Mouse (Mus musculus): ENCODE measurements around the gene Zfyve1. TPM values are rescaled to one million over a fixed set of nuclear protein-coding genes. Genes with fewer than 3 reads are reported as not detected.

Zfyve1 gene
- polyA plus RNA-seq, 2 experiments from 2014 or later, result 8.1 to 12.2 TPM

DNA sequence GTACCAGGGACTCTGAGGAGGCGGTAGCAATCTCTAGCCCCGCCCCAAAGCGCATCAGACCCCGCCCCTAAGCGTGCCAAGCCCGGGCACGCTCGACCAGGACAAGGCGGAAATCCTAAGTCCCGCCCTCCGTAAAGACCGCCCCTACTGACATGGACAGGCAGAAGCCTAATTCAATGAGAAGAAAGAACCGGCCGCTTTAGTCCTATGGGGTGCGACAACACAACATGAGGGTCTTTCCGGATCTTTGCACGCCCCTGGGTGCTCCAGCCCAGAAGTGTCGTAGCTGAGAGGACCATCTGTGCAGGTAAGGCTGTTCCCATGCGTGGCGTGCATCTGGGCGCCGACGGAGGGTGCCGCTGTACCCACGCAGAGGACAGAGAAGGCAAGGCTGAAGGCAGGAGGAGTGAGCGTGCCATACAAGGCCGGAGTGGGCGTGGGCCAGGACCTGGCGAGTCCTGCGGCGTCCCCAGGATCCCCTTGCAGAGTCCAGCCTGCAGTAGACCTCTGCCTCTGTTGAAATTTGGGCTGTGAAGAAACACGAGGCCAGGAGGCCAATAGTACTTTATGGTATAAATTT is 76.6 kb downstream of the Zfyve1 start, which contains the start of gene Dcaf4:
TSS of gene Dcaf4 (plus strand) at position 156 of the 580 bp plus-strand sequence.
- ATAC-seq, result peak; percentile 98

DNA sequence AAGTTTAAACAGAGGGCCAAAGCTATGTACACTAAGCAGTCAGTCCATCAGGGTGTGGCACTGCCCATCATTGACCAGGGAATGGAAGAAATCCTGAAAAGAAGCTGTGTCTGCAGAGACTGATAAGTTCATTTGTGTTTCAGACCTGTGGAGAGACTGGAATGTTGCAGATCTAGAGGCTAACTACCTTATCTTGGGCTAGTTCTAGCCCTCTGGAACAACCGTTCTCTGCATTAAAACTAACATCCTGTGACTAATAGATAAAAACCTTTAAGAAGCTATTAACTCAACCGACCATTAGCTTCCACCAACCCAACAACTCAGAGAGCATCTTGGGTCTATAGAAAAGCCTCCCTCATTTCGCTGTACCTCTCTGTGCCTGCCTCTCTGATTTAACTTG is 79.4 kb downstream of the Zfyve1 start:
- ATAC-seq, result no peak

DNA sequence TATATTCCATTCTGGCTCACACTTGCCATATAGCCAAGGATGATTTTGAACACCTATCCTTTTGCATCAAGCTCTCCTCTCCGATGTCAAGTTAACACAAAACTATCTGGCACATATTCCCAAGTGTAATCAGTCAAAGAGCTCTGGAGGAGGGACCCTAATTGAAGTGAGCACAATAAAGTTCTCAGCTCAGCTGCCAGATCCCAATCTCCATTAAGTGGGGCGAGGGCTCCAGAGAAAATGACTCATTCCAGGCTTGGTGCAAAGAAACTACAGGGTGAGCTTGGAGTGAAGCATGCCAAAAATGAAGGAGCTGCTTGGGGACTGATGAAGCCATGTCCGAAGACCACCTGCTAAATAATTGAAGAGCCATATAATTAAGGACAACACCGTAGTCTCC is 82.8 kb downstream of the Zfyve1 start:
- ATAC-seq, result no peak

DNA sequence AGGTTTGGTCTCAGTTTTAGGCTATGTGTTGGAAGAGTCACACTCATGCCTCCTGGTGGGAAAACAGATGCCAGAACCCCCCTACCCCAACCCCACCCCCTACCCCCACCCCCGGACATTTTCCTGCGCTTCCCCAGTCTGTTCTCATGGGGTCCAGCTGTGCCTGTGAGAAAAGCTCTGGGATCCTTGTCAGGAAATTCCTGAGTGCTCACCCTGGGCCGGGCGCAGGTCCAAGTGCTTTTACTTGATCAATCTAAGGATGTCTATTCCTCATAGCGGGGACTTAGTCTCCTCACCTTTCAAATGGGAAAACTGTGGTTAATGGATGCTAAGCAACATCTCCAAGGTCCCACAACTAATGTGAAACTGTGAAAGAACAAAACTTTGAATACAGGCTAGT is 83.8 kb downstream of the Zfyve1 start:
- ATAC-seq, result no peak

DNA sequence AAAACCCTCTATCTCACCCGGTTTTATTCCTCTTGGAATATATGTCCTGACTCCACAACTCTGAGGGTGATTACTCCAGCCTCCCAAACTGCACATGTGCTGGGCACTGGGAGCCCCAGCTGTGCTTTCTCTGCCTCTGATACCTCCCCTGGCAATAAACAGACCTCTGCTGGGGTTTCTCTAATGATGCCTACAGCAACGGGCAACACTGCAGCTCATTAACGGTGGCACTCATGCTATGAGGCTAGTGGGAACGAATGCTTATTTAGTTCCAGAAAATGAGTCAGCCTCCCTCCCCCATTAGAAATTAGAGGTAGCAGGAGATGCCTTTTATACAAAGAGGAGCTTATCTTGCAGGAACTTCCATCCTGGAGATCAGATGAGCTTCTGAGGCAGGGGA is 84.2 kb downstream of the Zfyve1 start:
- ATAC-seq, result no peak

DNA sequence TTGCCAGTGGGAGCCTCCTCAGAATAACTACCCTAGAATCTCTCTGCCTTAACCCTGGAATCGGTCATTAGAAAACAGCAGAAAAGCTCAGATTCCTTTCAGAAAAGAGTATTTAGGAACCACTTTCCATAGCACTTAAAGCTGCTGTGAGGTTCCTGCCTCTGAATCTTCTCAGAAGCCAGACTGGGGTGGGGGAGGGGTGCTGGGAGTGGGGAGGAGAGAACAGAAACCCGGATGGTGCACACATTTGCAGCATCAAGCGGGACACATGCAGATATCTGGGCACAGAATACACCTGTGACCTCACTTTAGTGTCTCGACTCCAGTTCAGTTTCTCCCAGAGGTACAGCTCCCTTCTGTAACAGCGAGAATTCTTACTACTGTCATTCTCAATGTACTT is 86.4 kb downstream of the Zfyve1 start:
- no peak for ATAC-seq

DNA sequence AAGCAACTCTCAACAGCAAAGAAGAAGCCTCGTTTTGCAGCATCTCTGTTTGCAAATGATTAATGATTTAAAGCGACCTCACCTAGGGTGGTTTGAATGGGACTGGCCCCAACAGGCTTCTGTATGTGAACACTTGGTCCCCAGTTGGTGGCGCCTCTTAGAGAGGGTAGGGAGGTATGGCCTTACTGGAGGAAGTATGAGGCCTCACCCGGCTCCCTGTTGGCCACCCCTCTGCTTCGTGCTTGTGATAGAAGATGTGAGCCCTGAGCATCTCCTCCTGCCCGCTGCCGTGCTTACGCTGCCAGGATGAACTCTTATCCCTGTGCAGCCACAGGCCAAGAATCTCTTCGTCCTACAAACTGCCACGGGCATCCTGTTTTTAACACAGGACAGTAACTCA is 90.5 kb downstream of the Zfyve1 start:
- no peak for ATAC-seq

DNA sequence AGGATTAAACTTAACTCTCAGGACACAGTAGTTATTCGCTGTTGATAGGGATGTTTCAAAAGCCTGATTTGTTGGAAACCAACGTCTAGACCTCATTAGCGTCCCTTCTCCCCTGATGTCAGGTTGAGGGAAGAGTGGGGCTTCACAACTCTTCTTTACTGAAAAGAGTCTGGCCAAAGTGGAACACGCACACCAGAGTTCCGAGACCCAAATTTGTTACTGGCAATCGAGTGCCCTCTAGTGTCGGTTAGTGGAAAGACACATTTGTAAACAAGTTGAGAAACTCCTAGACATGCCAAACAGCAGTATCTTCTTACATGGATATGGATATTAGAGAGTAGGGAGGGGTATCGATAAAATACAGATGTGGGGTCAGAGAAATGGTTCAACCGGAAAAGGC is 94.8 kb downstream of the Zfyve1 start:
- ATAC-seq, result no peak

DNA sequence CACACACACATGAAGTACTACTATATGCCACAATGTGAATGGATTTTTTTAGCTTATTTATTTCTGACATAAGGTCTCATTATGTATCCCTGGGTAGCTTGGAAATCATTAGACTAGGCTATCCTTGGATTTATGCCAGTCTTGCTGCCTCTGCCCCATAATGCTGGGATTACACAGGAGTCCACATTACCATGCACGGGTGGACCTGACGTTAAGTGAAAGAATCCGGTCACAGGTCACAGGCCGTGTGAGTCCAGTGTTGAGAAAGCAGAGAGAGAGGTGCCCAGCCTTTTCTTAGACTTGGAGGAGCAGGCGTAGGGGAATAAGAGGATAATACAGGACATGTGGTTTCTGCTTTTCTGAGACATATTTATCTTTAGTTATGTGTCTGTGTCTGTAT is 97.8 kb downstream of the Zfyve1 start:
- ATAC-seq, result no peak

DNA sequence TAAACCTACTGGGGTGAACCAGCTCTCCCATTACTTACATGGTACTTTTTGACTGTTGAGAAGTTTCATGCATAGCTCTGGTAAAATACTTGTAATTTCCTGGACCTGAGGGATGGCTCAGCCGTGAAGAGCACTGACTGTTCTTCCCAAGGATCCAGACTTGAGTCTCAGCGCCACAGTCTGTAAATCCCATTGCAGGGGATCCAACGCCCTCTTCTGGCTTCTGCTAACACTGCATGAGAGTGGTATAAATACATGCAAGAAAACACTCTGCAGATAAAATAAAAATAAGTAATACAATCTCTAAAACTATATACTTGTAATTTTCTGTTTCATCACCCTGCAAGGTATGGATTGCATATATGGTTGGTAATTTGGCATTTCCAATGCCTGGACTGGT is 99.1 kb downstream of the Zfyve1 start:
- no peak for ATAC-seq

DNA sequence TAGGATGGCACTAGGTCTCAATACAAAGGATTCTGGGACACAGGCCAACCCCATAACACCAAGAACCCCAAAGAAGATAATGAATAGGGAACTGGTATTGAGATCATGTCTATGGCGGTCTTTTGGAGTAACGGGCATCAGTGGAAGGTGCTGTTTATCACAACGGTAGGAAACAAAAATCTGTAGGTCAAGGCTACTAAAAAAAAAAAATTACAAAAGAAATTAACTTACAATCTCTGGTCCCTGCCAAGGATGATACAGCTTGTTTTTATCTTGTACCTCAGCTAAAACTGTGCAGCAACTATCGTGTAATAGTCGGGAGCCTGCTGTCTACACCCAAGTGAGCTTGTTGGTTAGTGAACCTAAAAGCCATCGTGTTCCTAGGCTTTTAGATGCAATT is 100.3 kb downstream of the Zfyve1 start:
- no peak for ATAC-seq

Other genes with a start within 250 kb of the Zfyve1 start
- 1 to 10 TPM in 1 of 2 experiments, under 1 TPM in 1; 0.76 to 1.0 TPM for gene Dpf3, start 109.5 kb downstream of the Zfyve1 start, polyA plus RNA-seq (2017; shearing (Covaris generic))
- 10 to 100 TPM; 17.7 to 21.2 TPM for gene Dcaf4, start 76.8 kb downstream of the Zfyve1 start, polyA plus RNA-seq (2017; shearing (Covaris generic))
- gene Rbm25, start 34.0 kb upstream of the Zfyve1 start, polyA plus RNA-seq (2017; shearing (Covaris generic)), result 100 to 1,000 TPM; 387 to 393 TPM
- gene Psen1, start 90.9 kb upstream of the Zfyve1 start, polyA plus RNA-seq (2017; shearing (Covaris generic)), result 100 to 1,000 TPM in 1 of 2 experiments, 10 to 100 TPM in 1; 95.7 to 120 TPM
- gene Papln, start 166.4 kb upstream of the Zfyve1 start, polyA plus RNA-seq (2017; shearing (Covaris generic)), result not detected